Mouse (Mus musculus) heart, adult 8-10 months (tissue): ENCODE results near the gene Trip11. TPM values are rescaled to one million over a fixed set of nuclear protein-coding genes. Genes with fewer than 3 reads are reported as not detected.

Source experiments
- total RNA-seq, 4 experiments: library from RNA; stranded (reverse); gene quantifications; 2 replicates each; pipeline ENCODE4 v1.2.4; 2022

The Trip11 gene
- total RNA-seq, 4 experiments from 2014 or later: 33.1 to 40.2 (median 37.6) TPM

Other genes starting within 250 kb of the Trip11 start
- gene Tc2n, start 194.7 kb downstream of the Trip11 start, total RNA-seq: under 1 TPM; 0.46 to 0.98 (median 0.67) TPM
- gene Fbln5, start 94.2 kb downstream of the Trip11 start, total RNA-seq: 10 to 100 TPM; 19.1 to 22.8 (median 20.8) TPM
- 1 to 10 TPM; 6.8 to 9.8 (median 9.2) TPM for gene Atxn3, start 45.0 kb upstream of the Trip11 start, total RNA-seq
- 10 to 100 TPM; 10.9 to 13.2 (median 12.1) TPM for gene Cpsf2, start 62.7 kb upstream of the Trip11 start, total RNA-seq
- gene Slc24a4, start 215.5 kb upstream of the Trip11 start, total RNA-seq: under 1 TPM; 0.49 to 1.00 (median 0.65) TPM